Mouse (Mus musculus): ENCODE measurements at regions not wholly inside any gene's neighbourhood (a gene's known extent, or its start where the extent isn't known, plus 50 kb on each side); places are given as distances from the start of the nearest gene placed in this dataset.
A peak's percentile ranks its signal among the peaks of the same experiment; 100 is the strongest.

GRCm38 (mm10) chr8:100612142-100612541 lies 1195.9 kb upstream of the Cdh8 start:
- 56% methylated on average over 1 of the region's 1 CpGs for WGBS
- Histone ChIP-seq H3K9ac (replicated peaks; ENCODE audit: low read depth, low read length) (no peak overlapping the region), H3K9me3 (ENCODE audit: control insufficient read depth, low read length) (no peaks in the 10 kb centered on the region), H3K4me2 (ENCODE audit: low read depth, low read length) (no peak overlapping the region), H3K27ac (ENCODE audit: low read depth, low read length) (no peak overlapping the region), H3K4me1 (ENCODE audit: control insufficient read depth, insufficient read depth, low read length) (no peaks in the 10 kb centered on the region), H3K36me3 (ENCODE audit: control insufficient read depth, insufficient read depth, low read length) (no peaks in the 10 kb centered on the region), H3K4me3 (ENCODE audit: low read depth, low read length) (no peak overlapping the region), H3K27me3 (ENCODE audit: control insufficient read depth, insufficient read depth, low read length) (no peaks in the 10 kb centered on the region)
- peak; percentile 71; the same call in 1 of the 2 replicates for ATAC-seq (ENCODE audit: low read depth)
